Mouse (Mus musculus): ENCODE measurements around the gene Ifi35. TPM values are rescaled to one million over a fixed set of nuclear protein-coding genes. Genes with fewer than 3 reads are reported as not detected.
A peak's percentile ranks its signal among the peaks of the same experiment; 100 is the strongest.

Gene Ifi35
- polyA plus RNA-seq (2015; fragmentation: Nextera tagmentation; extraction: Ambion mirVana): 3.6 and 3.8 TPM in 2 replicates

- no peak for ATAC-seq (ENCODE audit: low read depth)
- Histone ChIP-seq H3K27me3 (no peaks in the 10 kb centered on the region), H3K4me3 (peak within 1 kb of the TSS; percentile 8), H3K9ac (no peak within 1 kb of the TSS), H3K4me2 (peak within 1 kb of the TSS; percentile 13), H3K27ac (replicated peaks) (no peak within 1 kb of the TSS), H3K9me3 (no peaks in the 10 kb centered on the region), H3K4me1 (replicated peaks) (peaks cover 18% of the 10 kb centered on the region), H3K36me3 (peaks cover 32% of the 10 kb centered on the region)
- 39% methylated on average over 10 of the region's 10 CpGs for WGBS
Measured at GRCm38 (mm10) chr11:101448274-101448746, at the start of gene Ifi35. Ifi35 (plus strand) TSS chr11:101448407.

- Histone ChIP-seq H3K4me2 (no peak overlapping the region), H3K36me3 (peaks cover 35% of the 10 kb centered on the region), H3K4me1 (replicated peaks) (peaks cover 8% of the 10 kb centered on the region), H3K9ac (no peak overlapping the region), H3K27me3 (no peaks in the 10 kb centered on the region), H3K9me3 (no peaks in the 10 kb centered on the region), H3K27ac (replicated peaks) (no peak overlapping the region), H3K4me3 (no peak overlapping the region)
- ATAC-seq (ENCODE audit: low read depth): no peak
- 84% methylated on average over 2 of the region's 2 CpGs for WGBS
Measured at GRCm38 (mm10) chr11:101415306-101415705, 32.9 kb upstream of the Ifi35 start.

GRCm38 (mm10) chr11:101416433-101417100, 31.6 kb upstream of the Ifi35 start:
- 3% methylated on average over 11 of the region's 11 CpGs for WGBS
- ATAC-seq (ENCODE audit: low read depth): no peak
- no peaks in the 10 kb centered on the region for H3K9me3 ChIP-seq
- H3K36me3 ChIP-seq: peaks cover 22% of the 10 kb centered on the region
- peak overlapping the region; percentile 89 for H3K9ac ChIP-seq
- peak overlapping the region; percentile 83 for H3K4me3 ChIP-seq
- H3K4me1 ChIP-seq (replicated peaks): peaks cover 8% of the 10 kb centered on the region
- peak overlapping the region; percentile 88 for H3K4me2 ChIP-seq
- H3K27ac ChIP-seq (replicated peaks): peak overlapping the region; percentile 87
- H3K27me3 ChIP-seq: no peaks in the 10 kb centered on the region

DNA sequence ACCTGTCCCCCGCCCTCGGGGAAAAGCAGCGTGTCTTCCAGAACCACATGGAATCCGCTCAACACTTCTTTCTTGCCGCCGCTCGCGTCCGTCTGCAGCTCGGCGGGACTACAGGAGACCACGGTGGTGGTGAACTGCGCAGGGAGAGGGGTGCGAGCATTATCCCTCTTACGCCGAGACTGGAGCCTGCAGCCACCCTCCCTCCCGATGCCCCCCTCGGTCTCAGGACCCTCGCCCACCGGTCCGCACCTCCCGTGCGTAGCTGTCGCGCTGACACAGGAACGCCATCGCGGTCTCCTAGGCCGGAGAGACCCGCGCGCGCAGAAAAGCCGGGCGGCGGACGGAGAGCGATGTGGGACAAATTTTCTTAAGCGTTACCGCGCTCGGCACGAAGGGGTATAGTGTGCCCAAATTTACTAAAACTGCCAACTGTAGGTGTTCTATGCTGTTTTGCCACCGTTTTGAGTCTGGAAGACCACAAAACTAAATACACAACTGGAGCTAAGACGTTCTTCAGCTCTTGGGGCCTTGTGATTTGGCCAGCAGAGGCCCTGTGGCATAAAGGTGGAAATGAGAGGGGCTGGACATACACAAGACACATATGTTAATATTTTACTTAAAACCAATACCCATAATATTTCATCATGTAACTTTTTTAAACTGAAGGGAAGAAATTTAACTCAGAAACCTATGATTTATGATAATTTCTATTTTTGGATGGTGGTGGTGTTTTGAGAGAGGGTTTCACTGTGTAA, 30.9 kb upstream of the Ifi35 start, which contains the start of gene Aarsd1:
Gene Aarsd1 (minus strand): TSS at position 515 of the 755 bp plus-strand sequence.
- Histone ChIP-seq H3K27me3 (no peaks in the 10 kb centered on the region), H3K4me2 (peak within 1 kb of the TSS; percentile 88), H3K27ac (replicated peaks) (peak within 1 kb of the TSS; percentile 87), H3K4me3 (peak within 1 kb of the TSS; percentile 83), H3K9me3 (no peaks in the 10 kb centered on the region), H3K4me1 (replicated peaks) (peaks cover 8% of the 10 kb centered on the region), H3K36me3 (peaks cover 15% of the 10 kb centered on the region; the same call in 1 of the 2 replicates), H3K9ac (peak within 1 kb of the TSS; percentile 89)
- under 1% methylated on average over 45 of the region's 45 CpGs for WGBS
- peak; percentile 82 for ATAC-seq (ENCODE audit: low read depth)

DNA sequence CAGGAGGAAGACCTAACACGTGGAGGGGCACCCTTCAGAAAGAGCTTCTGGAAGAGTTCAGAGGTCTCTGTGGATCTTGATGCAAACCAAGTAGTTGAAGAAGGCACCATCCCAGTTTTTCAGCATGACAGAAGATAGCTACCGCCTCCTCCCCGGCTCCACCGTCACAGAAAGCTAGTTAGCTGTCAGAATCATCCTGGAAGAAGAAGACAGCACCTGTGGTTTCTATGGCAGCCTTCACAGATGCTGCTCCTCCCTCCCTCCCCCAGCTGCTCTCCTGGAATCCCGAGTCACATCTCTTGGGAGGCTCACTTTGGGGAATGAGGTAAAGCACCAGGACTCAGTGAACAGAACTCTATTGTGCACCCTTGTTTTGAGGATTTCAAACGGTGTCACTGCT, 29.2 kb upstream of the Ifi35 start:
- Histone ChIP-seq H3K4me2 (no peak overlapping the region), H3K9me3 (no peaks in the 10 kb centered on the region)

DNA sequence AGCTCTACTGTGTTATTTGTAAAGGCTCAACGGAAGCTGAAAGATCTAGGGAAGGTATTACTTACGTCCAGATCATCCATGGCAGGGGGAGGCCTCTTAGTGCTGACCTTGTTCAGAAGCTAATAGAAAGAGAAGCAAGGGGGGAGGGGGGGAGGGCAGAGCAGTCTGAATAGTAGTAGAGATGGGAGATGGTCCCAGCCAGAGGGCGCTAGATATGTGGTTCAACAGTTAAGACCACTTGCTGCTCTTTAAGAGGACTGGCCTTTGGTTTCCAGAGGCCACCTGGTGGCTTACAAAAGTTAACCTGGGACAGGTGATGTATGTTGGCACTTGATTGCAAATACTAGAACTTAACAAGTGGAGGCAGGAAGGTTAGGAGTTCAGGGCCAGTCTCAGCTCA, 28.6 kb upstream of the Ifi35 start:
- Histone ChIP-seq H3K27ac (replicated peaks) (no peak overlapping the region), H3K4me3 (no peak overlapping the region), H3K27me3 (no peaks in the 10 kb centered on the region), H3K9me3 (no peaks in the 10 kb centered on the region), H3K36me3 (no peaks in the 10 kb centered on the region), H3K4me2 (no peak overlapping the region), H3K4me1 (replicated peaks) (peaks cover 17% of the 10 kb centered on the region), H3K9ac (no peak overlapping the region)
- ATAC-seq (ENCODE audit: low read depth): no peak
- 24% methylated on average over 3 of the region's 3 CpGs for WGBS

More for the DNA sequence above, 29.2 kb upstream of the Ifi35 start:
- no peaks in the 10 kb centered on the region for H3K27me3 ChIP-seq
- no peak overlapping the region for H3K9ac ChIP-seq
- WGBS: 64% methylated on average over 6 of the region's 6 CpGs
- peaks cover 10% of the 10 kb centered on the region for H3K4me1 ChIP-seq (replicated peaks)
- no peak overlapping the region for H3K27ac ChIP-seq (replicated peaks)
- H3K36me3 ChIP-seq: peaks cover under 1% of the 10 kb centered on the region; the same call in 1 of the 2 replicates
- ATAC-seq (ENCODE audit: low read depth): no peak
- H3K4me3 ChIP-seq: no peak overlapping the region

GRCm38 (mm10) chr11:101420148-101420547, 28.1 kb upstream of the Ifi35 start:
- peaks cover 17% of the 10 kb centered on the region for H3K4me1 ChIP-seq (replicated peaks)
- no peak overlapping the region for H3K4me3 ChIP-seq
- 90% methylated on average over 5 of the region's 5 CpGs for WGBS
- no peaks in the 10 kb centered on the region for H3K36me3 ChIP-seq
- ATAC-seq (ENCODE audit: low read depth): no peak
- no peak overlapping the region for H3K27ac ChIP-seq (replicated peaks)
- H3K9ac ChIP-seq: no peak overlapping the region
- no peaks in the 10 kb centered on the region for H3K27me3 ChIP-seq
- no peak overlapping the region for H3K4me2 ChIP-seq
- H3K9me3 ChIP-seq: no peaks in the 10 kb centered on the region

DNA sequence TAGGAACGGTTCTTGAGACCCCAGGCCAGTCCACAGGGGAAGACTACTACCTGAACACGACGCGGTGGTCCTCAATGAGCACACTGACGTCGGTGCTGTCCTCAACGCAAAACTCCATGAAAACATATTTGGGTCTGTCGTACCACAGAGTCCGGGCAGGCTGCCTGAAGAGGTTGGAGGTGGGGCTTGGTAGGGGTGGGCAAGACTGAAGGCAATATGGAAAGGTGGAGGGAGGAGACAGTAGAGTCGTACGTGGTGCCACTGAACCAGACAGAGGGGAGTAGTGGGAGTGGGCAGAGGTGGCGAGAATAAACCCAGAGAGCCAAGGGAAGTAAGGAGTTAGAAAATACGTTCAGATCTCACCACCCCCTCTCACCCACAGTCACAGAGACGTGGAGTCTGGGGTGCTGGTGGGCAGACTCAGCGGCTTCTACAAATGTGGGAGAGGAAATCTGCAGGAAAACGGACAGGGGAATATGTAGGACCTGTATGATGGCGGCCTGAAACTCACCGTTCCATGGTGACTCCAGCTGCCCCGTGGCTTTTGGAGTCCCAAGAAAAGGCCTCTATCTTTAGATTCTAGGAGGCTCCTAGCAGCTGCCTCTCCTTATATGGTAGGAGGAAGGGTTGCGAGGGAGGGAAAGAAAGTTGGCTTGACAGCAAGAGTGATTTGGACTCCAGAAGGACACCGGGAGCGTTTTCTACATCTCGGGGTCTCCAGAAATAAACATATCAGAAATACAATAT, 23.9 kb upstream of the Ifi35 start, which contains the start of gene Gm27029:
Gene Gm27029 (minus strand): TSS at position 692 of the 747 bp plus-strand sequence.
- Histone ChIP-seq H3K4me2 (peak within 1 kb of the TSS; percentile 73), H3K36me3 (peaks cover 5% of the 10 kb centered on the region), H3K9me3 (no peaks in the 10 kb centered on the region), H3K9ac (peak within 1 kb of the TSS; percentile 89), H3K27me3 (no peaks in the 10 kb centered on the region), H3K4me1 (replicated peaks) (peaks cover 34% of the 10 kb centered on the region), H3K27ac (replicated peaks) (peak within 1 kb of the TSS; percentile 90), H3K4me3 (peak within 1 kb of the TSS; percentile 90)
- WGBS: 7% methylated on average over 23 of the region's 23 CpGs
- ATAC-seq (ENCODE audit: low read depth): peak; percentile 40; the same call in 1 of the 2 replicates

GRCm38 (mm10) chr11:101424925-101425813, 23.0 kb upstream of the Ifi35 start, which contains the start of the genes Rundc1 and Ptges3l:
Rundc1 (plus strand) TSS chr11:101425085.
Ptges3l (minus strand) TSS chr11:101425333.
- peak; percentile 95 for ATAC-seq (ENCODE audit: low read depth)
- Histone ChIP-seq H3K4me2 (peak within 1 kb of the TSS; percentile 73), H3K4me3 (peak within 1 kb of the TSS; percentile 90), H3K27me3 (no peaks in the 10 kb centered on the region), H3K9ac (peak within 1 kb of the TSS; percentile 89), H3K9me3 (no peaks in the 10 kb centered on the region), H3K4me1 (replicated peaks) (peaks cover 34% of the 10 kb centered on the region), H3K27ac (replicated peaks) (peak within 1 kb of the TSS; percentile 90), H3K36me3 (peaks cover 14% of the 10 kb centered on the region)
- under 1% methylated on average over 81 of the region's 81 CpGs for WGBS

GRCm38 (mm10) chr11:101426165-101426564, 22.0 kb upstream of the Ifi35 start:
- Histone ChIP-seq H3K4me1 (replicated peaks) (peaks cover 34% of the 10 kb centered on the region), H3K9ac (peak overlapping the region; percentile 89), H3K4me2 (peak overlapping the region; percentile 73), H3K4me3 (peak overlapping the region; percentile 90), H3K36me3 (peaks cover 24% of the 10 kb centered on the region), H3K27ac (replicated peaks) (no peak overlapping the region), H3K9me3 (no peaks in the 10 kb centered on the region), H3K27me3 (no peaks in the 10 kb centered on the region)
- no peak for ATAC-seq (ENCODE audit: low read depth)
- 62% methylated on average over 8 of the region's 8 CpGs for WGBS

DNA sequence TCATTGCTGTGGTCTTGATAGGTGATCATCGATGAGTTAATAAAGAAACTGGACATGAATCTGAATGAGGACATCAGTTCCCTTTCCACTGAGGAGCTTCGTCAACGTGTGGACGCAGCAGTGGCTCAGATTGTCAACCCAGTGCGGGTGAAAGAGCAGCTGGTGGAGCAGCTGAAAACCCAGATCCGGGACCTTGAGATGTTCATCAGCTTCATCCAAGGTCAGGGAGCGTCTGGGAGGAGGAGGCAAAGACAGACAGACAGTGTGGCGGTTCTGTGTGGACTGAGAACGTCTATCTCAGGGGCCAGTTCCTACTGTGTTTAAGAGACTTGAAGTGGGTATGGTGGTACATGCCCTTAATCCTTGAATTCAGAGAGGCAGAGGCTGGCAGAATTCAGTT, 16.9 kb upstream of the Ifi35 start:
- Histone ChIP-seq H3K27ac (replicated peaks) (no peak overlapping the region), H3K9me3 (no peaks in the 10 kb centered on the region), H3K4me3 (no peak overlapping the region), H3K27me3 (no peaks in the 10 kb centered on the region), H3K36me3 (peaks cover 72% of the 10 kb centered on the region), H3K4me2 (no peak overlapping the region), H3K9ac (no peak overlapping the region), H3K4me1 (replicated peaks) (peaks cover 14% of the 10 kb centered on the region)
- 94% methylated on average over 9 of the region's 9 CpGs for WGBS
- no peak for ATAC-seq (ENCODE audit: low read depth)

All from neural tube, embryonic 13.5 days (tissue).